Mouse (Mus musculus) kidney, adult 2 months (tissue): ENCODE measurements around the gene Olig2.

Source experiments
- CTCF ChIP-seq: fragments of 200-500 bp; conservative IDR thresholded peaks from 2 replicates; pipeline ENCODE4 v1.5.1; 2011; ENCODE audit warnings: low read depth, mild to moderate bottlenecking, control low read depth, low read length, moderate library complexity, mixed read lengths; ENCODE audit not compliant: insufficient read depth, insufficient read length
- POLR2A ChIP-seq: fragments of 200-500 bp; IDR thresholded peaks from one replicate; pipeline ENCODE4 v1.6.1; 2011; ENCODE audit warnings: low read depth, low read length, control low read depth

DNA sequence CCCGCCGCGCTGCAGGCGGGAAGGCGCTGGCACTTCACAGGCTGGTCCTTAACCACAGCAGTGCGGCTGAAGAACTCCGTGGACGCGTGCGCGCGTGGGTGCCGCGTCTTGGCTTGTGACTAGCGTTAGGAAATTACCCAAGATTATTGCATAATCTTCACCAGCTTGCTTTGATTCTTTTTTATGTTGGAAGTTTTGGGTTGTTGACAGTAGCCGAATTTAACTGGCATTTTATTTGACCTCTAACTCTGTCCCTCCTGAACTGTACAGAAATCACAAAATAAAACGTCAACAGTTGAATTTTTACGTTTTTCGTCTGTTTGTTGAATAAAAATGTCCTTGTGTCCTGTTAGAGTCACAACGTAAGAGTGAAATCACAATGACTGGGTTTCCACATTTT is 46.4 kb downstream of the Olig2 start:
- no peak for TF ChIP-seq CTCF
- TF ChIP-seq POLR2A: no peak
